Mouse (Mus musculus): Measurements from ENCODE around the gene Pdk4.

Pdk4 gene

DNA sequence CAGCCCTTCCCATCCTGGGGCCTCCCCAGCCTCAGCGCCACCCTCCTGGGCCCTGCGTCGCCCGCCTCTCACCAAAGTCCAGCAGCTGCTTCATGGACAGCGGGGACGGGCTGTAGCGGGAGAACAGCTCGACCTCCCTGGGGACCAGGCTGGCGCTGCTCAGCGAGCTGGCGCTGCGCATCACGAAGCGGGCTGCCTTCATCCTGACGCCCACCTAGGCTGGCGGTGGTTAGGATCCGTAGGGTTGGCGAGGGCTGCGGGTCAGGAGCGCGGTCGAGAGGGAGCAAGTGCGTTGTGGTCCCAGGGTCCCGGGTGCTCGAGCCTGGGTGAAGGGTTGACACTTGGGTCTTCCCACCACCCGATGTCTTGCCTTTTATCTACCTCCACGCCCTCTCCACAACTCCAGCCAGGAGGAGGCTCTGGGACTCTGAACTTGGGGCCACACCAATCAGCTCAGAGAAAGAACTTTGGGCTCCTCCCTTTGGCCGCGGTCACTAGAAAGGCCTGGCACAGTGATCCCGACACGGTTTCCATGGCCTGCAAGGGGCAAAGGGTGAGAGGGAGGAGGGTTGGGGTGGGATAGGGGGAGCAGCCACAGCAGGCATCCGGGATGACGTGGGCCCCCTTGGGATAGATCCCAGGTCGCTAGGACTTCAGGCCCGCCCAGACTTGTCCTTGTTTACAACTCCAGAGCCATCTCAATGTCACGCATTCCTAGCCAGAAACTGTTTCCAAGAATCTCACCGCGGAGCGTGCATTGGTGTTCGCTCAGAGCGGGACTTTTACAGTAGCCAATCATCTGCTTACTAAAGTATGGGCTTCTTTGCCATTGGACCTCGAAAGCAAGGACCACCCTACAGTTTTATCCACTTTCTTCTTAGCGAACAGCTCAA is at the start of gene Pdk4:
Gene Pdk4, minus strand, starts transcription at position 349 of the 893 bp plus-strand sequence.
- no peak for DNase-seq (ENCODE audit: low read depth in 2 of 2, low spot score in 2 of 2)

DNA sequence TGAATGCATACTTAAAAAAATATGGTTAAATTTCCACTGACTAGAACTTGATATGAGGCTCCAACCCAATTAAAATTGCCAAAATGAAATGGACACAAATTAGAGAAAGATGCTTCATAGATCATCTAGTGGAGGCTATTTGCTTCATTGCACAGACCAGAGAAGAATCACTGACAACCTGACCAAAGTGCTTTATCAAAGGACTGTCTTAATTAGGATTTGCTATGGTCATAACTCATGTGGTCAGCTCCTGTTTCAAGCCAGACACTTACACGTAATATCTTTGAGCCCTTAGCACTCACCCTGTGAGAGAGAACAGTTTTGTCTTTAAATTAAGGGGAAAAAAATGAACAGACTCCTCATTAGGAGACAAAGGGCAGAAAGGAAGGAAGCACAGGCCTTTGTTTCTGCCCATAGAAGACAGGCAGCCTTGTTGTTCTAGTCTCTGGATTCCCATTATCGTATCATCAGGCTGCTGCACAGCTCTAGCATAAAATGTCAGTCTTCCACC is 41.8 kb upstream of the Pdk4 start:
- no peak for DNase-seq (ENCODE audit: low read depth in 2 of 2, low spot score in 2 of 2)

DNA sequence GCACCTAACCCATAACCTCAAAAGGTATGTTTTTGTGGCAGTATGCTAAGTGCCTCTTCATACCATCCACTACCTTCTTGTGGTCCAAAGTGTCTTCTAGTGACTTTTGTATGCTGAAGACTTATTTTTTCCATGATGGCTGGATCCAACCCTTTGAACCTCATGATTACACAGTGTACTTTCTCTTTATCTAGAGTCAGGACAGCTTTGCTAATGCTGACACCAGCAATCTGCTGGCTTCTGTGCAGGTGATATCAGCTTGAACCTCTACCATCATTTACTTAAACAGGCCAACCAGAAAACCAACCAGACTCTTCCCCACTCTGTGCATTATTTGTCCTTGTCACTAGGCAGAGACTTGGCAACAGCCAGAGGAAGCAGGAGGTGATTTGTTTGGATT is 39.6 kb upstream of the Pdk4 start:
- DNase-seq (ENCODE audit: low read depth in 2 of 2, low spot score in 2 of 2): no peak

DNA sequence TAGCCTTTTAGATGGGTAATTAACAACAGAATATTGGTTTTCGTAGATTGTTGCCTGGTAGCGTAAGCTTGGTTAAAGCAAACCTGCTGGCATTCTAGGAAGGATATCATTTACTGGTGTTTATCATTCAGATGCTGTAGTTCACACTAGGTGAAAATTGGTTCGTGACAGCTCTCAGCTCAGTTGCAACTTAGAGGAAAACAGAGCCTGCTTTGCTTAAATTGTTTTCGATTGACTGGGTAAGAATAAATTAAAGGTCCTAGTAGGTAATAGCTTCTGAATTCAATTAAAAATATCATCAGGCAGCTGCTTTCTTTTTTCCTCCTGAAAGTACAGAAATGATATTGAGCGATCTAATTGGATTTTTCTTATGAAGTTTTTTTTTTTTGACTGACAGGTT is 21.0 kb upstream of the Pdk4 start:
- no peak for DNase-seq (ENCODE audit: low read depth in 2 of 2, low spot score in 2 of 2)

DNA sequence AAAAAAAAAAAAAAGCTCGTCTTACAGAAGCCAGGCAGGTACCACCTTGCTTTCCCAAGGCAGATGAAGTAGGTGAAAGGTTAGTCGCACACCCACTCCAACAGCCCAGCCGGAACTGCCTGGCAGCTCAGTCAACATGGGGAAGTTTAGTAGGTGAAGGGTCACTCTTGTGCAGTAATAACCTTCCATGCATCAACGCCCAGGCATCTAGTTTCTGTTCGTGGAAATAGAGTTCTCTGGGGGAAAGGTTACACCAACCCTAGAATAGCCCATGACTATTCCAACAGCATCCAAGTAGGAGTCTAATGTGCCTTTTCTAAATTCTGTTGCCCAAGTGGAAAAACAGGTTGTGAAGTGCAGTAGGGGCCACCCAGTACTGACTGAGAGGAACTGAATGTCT is 13.6 kb upstream of the Pdk4 start:
- DNase-seq (ENCODE audit: low read depth in 2 of 2, low spot score in 2 of 2): no peak

DNA sequence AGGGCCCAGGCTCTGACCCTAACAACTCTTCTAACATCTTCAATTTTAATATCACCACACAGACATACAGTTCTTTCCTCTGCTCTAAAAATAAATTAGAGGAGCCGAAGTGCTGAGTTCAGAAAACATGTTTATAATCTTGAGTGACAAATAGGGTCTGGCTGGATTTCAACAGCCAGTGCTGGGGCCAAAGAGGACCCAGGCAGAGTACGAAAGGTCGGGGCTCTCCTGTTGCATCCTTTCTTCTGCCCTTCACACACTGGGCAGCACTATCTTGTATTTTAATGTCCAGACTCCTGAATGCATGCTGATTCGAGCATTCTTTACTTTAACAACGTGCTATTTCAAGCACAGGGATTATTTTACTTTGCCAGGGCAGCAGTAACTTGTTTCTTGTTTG is 13.2 kb upstream of the Pdk4 start:
- DNase-seq (ENCODE audit: low read depth in 2 of 2, low spot score in 2 of 2): no peak

DNA sequence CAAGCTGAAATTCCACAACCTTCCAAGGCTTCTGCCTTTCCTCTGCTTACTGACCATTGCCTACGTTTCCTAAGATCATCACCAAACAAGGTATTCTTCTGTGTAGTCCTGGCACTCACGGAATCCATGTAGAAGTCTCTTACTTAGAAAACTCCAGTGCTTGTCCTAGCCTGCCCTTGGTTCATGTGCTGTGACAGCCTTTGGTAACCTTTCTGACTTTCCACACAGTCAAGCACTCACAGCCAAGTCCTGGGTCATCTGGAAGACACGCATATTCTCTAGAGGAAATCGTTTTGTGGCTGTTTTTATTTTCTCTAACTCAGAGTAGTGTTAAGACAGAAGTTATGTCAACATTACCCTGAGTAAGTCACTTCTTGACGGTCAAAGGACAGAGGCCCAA is 11.7 kb upstream of the Pdk4 start:
- DNase-seq (ENCODE audit: low read depth in 2 of 2, low spot score in 2 of 2): no peak

DNA sequence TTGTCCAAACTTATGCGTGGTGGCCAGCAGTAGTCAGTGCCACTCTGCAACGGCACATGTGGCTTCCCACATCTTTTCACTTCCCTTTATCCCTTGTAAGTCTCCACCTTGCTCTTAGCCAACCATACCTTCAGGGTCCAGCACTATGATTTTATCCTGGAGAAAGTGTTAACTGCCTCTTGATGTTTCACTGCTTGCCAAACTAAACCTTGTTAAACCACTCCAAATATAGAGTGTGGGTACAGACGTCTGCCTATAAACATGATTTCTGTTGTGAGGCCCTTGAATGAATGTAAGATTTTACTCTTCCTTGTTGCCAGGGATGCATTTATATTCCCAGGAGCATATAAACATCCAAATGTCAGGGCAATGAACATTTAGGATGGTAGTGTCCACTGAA is 10.2 kb upstream of the Pdk4 start:
- DNase-seq (ENCODE audit: low read depth in 2 of 2, low spot score in 2 of 2): no peak

DNA sequence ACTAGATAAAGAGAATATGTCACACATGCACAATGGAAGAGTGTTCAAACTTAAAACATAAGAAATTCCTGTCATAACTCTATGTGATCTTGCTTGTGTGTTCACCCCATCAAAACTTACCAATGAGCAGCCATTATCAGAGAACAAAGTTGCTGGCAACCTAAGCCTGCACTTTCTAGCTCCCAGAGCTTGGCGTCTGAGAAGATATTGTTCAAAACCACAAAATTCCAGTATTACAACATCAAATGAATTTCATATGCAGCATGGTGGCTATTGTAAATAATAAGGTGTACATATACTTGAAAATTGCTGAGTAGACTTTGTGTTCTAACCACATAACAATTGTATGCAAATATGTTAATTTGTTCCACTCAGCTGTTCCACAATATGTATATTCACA is 6.7 kb upstream of the Pdk4 start:
- no peak for DNase-seq (ENCODE audit: low read depth in 2 of 2, low spot score in 2 of 2)

DNA sequence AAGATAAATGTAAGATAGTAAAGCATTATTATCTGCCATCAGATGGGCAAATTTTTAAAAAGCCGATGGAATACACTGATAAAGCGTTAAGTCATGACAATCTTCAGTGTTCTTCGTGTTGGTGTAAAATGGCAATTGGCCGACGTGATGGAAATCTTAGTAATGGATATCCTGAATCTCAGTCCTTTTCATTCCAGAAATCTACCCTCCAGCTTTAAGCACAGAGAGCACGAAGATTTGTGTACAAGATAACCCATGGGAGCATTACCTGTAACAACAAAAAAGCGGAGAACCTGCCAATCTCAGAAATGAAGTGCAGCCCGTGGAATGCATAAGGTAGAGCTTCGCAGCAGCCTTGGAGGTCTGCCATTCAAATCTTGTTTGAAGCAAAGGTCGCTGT is 5.4 kb upstream of the Pdk4 start:
- no peak for DNase-seq (ENCODE audit: low read depth in 2 of 2, low spot score in 2 of 2)

DNA sequence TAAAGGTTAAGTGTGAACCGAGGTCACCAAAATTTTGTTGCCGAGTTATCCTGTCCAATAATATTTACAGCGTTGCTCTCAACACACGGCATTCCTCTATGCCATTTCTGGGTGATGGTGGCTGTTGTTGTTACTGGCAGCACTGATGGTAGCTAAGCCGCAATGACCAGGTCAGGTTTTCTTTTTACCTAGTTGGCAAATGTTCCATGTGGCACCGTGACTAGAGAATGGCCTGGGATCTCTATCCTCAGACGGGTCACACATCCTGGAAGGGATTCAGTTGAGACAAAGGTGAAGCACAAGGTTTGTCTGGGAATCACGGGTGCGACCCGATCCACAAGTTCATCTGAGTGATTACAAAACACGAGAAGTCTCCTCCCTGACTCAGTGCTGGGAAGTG is 2.6 kb upstream of the Pdk4 start:
- no peak for DNase-seq (ENCODE audit: low read depth in 2 of 2, low spot score in 2 of 2)

DNA sequence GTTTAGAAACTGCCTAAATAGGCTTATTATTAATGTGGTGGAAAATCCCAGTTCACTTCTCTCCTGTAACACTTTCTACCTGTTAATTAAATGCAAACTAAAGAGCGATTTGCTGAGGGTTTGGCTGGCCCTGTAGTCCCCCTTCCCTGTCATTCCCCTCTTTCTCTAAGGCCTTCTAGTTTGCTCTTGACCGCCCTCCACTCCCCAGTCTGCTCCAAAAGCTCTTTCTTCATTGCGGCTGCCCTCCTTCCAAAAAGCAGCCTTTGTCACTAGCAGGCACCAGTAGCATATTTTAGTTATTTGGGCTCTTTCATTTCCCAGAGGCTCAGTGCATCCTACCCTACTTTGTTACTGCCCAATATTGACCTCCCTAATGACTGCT is 736 bp upstream of the Pdk4 start:
- DNase-seq (ENCODE audit: low read depth in 2 of 2, low spot score in 2 of 2): no peak

DNA sequence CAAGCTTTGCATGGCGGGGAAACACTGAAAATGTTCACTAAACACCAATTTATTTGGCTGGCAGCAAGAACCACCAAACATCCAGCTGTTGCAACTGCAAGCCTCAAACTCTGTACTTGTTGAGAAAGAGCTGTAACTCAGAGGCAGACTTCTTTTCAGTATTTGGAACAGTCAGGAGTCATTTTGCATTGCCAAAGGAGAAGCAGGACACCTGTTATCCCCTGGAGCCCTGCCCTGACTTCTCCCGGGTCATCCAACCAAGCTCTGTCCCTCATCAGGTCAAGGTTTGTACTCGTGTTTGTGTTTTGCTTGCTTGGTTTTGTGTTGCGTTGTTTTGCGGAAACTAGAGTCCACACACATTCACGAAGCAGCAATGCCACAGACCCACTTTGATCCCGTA is 11.1 kb downstream of the Pdk4 start:
- DNase-seq (ENCODE audit: low read depth in 2 of 2, low spot score in 2 of 2): no peak

DNA sequence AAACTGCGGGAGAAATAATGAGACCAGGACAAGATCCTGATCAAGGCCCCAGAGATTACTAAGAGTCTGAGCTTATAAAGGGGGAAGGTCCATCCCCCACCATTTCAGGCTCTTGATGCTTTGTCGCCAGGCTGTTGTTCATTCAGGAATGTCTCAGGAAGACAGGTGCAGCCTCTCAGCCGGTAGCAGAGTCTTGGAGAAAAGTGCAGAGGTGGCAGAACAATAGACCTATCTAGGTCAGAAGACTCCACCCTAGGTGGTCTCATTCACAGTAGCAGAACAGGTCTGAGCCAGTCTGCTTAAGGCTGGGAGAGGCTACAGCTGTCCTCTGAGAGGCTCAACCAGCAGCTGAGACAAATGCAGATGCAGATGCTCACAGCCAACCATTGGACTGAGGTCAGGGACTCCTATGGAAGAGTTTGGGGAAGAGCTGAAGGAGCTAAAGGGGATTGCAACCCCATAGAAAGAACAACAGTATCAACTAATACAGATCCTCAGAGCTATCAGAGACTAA is 13.8 kb downstream of the Pdk4 start:
- DNase-seq (ENCODE audit: low read depth in 2 of 2, low spot score in 2 of 2): no peak

DNA sequence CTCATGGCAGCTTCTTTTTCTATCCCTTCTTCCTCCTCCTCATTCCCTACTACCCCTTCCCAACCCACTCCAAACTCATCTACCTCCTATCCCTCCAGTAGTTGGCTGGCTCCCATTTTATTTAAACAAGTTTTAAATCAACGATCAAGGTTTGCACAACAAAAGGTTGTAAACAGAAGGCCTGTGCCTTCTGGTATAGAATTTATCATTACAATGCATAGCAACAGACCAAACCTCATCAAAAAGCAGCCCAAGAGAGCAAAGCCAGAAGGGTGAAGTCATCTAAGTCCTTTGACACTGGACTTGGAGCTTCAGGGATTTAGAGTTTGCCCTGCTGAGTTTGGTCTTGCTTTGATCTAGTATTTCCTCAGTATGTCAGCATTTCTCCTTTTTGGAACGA is 15.0 kb downstream of the Pdk4 start:
- no peak for DNase-seq (ENCODE audit: low read depth in 2 of 2, low spot score in 2 of 2)

DNA sequence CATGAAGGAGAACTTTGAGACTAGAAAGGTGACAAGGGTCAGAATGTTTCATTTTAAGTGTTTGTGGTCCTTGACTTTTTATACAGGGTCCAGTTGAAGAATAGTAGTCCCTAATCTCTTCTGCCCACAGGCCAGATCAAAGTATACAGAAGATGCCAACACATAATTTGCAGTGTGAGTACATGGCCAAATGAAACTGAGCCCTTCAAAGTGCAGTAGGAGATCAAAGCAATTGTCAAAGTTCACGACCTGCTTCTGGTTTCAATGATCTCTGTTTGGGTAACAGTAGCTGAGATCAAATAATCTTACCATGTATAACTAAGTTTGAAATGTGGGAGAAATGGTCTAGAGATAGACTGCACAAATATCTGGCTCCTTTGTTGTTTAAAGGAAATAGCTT is 22.1 kb downstream of the Pdk4 start:
- DNase-seq (ENCODE audit: low read depth in 2 of 2, low spot score in 2 of 2): no peak

DNA sequence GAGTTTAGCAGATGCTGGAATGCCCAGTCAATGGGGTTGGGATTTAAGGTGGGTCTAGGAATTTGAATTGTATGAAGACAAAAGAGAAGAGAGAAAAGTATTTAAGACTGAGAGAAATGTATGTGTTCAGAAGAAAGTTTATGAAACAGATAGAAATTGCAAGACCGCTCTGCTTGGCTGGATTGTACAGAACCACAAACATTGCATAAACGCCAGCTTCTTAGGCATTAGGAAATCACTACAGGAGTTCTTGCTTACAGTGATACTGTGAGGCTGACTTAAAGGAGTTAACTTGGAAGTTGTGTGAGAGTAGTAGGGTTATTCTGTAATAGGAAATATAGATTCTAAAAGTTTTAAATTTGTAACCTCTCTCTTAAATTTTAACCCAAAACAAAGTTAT is 23.4 kb downstream of the Pdk4 start:
- no peak for DNase-seq (ENCODE audit: low read depth in 2 of 2, low spot score in 2 of 2)

DNA sequence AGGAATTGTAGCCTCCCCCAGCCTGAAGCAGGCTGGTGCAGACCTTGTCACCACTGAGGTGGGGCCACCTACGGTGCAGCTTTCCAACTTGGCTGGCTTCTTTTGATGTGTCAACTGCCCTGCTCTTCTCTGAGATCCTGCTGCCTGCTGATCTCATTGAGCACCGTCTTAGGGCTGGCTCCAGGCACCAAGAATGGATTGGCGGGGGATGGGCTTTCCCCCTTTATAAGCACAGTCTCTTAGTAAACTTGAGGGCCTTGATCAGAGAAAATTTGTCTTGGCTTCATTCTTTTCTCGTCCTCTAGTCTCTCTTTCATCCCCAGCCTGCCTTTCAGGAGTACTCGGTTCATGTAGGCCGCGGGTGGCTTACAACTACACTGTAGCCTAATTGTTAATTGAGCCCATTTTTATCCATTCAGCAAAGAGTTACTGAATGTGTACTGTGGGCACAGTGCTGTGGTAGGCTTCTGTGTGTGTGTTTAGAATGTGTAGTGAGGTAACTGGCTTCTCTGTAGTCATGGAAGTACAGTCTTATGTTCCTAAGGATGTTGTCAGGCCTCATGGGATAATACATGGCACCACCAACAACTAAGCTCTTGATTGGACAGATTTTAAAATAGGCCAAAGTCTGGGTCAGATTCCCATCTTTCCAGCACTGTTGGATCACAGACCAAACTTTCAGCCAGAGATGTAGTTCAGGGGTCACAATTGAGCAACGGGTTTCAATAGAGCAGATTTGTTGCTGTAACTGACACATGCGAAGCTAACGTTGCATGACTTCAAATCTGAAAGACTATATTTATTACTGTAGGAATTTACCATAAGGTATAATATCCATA is 25.4 kb downstream of the Pdk4 start:
- no peak for DNase-seq (ENCODE audit: low read depth in 2 of 2, low spot score in 2 of 2)

DNA sequence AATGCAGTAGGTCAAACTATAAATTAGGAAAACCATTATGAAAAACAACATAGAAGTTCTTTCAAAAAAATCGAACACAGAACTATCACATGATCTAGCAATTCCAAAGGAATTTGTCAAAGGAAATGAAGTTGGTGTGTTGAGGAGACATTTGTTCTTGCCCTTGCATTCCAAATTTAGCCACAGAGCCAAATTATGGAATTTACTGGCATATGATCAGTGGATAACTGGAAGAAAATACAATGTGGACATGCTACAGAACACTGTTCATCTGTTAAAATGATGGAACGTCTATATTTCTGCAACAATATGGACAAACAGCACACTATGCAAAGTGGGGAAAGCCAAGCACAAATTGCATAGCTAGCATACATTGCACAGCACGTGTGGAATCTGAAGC is 40.3 kb downstream of the Pdk4 start:
- DNase-seq (ENCODE audit: low read depth in 2 of 2, low spot score in 2 of 2): no peak

DNA sequence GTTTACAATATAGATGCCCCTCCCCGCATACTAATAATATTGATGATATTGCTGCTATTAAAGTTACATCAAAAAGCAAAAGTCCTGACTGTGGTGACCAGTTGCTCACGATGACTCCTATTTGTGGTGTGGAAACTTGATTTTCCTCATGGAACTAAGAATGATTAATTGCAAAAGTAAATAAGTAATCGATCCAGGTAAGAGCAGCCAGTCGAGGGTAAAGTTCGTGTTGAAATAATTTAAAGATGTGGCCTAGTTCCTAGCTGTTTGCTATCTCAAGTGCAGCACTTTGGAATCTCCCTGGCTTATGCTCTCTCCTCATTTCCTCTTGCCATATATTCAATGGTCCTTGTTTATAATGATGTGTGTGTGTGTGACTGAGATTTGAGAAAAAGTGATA is 46.2 kb downstream of the Pdk4 start:
- DNase-seq (ENCODE audit: low read depth in 2 of 2, low spot score in 2 of 2): no peak

DNA sequence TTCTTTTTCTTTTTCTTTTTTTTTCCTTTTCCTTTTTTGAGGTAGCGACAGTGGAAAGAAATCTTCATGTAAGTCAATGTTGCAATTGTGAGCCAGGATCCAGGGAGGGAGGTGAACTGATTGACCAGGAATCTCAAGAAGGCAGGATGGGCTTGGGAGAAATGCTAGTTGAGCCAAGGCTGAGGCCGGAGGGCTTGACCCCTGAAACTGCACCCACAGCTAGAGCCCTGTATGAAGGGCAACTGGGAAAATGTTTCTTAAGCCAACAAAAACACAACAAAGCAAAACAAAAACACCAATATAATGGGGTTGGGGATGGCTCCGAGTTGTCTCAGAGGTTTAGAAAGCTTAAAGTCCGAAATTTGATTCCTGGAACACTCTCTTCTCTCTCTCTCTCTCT is 47.7 kb downstream of the Pdk4 start:
- DNase-seq (ENCODE audit: low read depth in 2 of 2, low spot score in 2 of 2): no peak

DNA sequence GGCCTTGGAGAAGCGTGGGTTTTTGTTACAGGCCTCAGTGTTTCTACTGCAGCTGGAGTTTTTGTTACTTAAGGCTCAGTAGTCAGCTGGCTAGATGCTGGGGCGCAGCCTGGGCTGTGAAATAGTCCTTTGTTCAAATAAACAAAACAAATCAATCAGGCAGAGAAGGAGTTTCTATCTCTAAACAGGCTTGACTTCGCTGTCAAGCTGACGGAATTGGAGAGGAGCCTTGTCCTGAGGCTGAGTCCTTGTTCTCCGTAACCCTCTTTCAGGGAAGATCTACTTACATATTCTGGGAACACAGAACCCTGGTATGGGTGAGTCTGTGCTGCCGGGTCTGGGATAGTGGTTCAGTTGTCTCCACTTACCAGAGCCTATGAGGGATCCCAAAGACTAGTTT is 48.6 kb downstream of the Pdk4 start:
- no peak for DNase-seq (ENCODE audit: low read depth in 2 of 2, low spot score in 2 of 2)

All from CD8-positive naive resting alpha-beta T cell, adult 2 months (primary cell).